Mouse (Mus musculus): ENCODE data around the gene I830077J02Rik. TPM values are rescaled to one million over a fixed set of nuclear protein-coding genes. Genes with fewer than 3 reads are reported as not detected.

The I830077J02Rik gene
- polyA plus RNA-seq, 1 experiment from 2014 or later: 0.68 TPM

DNA sequence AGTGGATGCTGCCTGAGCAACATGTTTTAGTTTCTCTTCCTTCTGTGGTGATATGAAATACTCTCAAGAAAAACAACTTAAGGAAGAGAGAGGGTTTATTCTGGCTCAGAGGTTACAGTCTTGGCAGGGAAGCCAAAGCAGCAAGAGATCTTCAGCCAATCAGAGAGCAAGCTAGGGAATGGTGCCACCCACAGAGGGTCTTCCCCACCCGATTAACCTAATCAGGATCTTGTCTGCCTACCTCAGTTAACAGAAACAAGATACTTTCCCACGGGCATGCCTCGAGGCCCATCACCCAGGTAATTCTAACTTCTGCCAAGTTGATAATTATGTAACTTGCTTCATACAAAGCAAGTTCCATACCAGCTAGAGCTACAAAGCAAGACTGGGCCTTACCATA, 52.0 kb downstream of the I830077J02Rik start:
- Histone ChIP-seq H3K4me3 (ENCODE audit: low read depth, low read length) (no peak overlapping the region), H3K27ac (replicated peaks; ENCODE audit: low read depth, low read length) (no peak overlapping the region), H3K4me2 (ENCODE audit: low read depth, severe bottlenecking) (no peak overlapping the region), H3K4me1 (ENCODE audit: control insufficient read depth, insufficient read depth, low read length) (no peaks in the 10 kb centered on the region), H3K36me3 (ENCODE audit: control insufficient read depth, insufficient read depth, low read length) (no peaks in the 10 kb centered on the region), H3K9ac (ENCODE audit: low read length) (no peak overlapping the region), H3K9me3 (ENCODE audit: control insufficient read depth, low read length) (no peaks in the 10 kb centered on the region), H3K27me3 (ENCODE audit: control insufficient read depth, insufficient read depth, low read length) (no peaks in the 10 kb centered on the region)
- ATAC-seq (ENCODE audit: insufficient number of reproducible peaks, low FRiP score, low TSS enrichment, low read depth) (no peak), DNase-seq (ENCODE audit: low spot score) (no peak)
- 76% methylated on average over 3 of the region's 3 CpGs for WGBS

- no peak for DNase-seq (ENCODE audit: low spot score)
- no peaks in the 10 kb centered on the region for H3K36me3 ChIP-seq (ENCODE audit: control insufficient read depth, insufficient read depth, low read length)
- ATAC-seq (ENCODE audit: insufficient number of reproducible peaks, low FRiP score, low TSS enrichment, low read depth): no peak
- no peak overlapping the region for H3K27ac ChIP-seq (replicated peaks; ENCODE audit: low read depth, low read length)
- no peak overlapping the region for H3K4me3 ChIP-seq (ENCODE audit: low read depth, low read length)
- no peaks in the 10 kb centered on the region for H3K27me3 ChIP-seq (ENCODE audit: control insufficient read depth, insufficient read depth, low read length)
- no peaks in the 10 kb centered on the region for H3K4me1 ChIP-seq (ENCODE audit: control insufficient read depth, insufficient read depth, low read length)
- 86% methylated on average over 8 of the region's 8 CpGs for WGBS
- no peaks in the 10 kb centered on the region for H3K9me3 ChIP-seq (ENCODE audit: control insufficient read depth, low read length)
- no peak overlapping the region for H3K4me2 ChIP-seq (ENCODE audit: low read depth, severe bottlenecking)
- H3K9ac ChIP-seq (ENCODE audit: low read length): no peak overlapping the region
Observed at GRCm38 (mm10) chr3:105878751-105879150, 53.7 kb downstream of the I830077J02Rik start.

GRCm38 (mm10) chr3:105877919-105878318, 54.5 kb downstream of the I830077J02Rik start:
- Histone ChIP-seq H3K9ac (ENCODE audit: low read length) (no peak overlapping the region), H3K4me3 (ENCODE audit: low read depth, low read length) (no peak overlapping the region), H3K36me3 (ENCODE audit: control insufficient read depth, insufficient read depth, low read length) (no peaks in the 10 kb centered on the region), H3K4me2 (ENCODE audit: low read depth, severe bottlenecking) (no peak overlapping the region), H3K4me1 (ENCODE audit: control insufficient read depth, insufficient read depth, low read length) (no peaks in the 10 kb centered on the region), H3K27me3 (ENCODE audit: control insufficient read depth, insufficient read depth, low read length) (no peaks in the 10 kb centered on the region), H3K9me3 (ENCODE audit: control insufficient read depth, low read length) (no peaks in the 10 kb centered on the region), H3K27ac (replicated peaks; ENCODE audit: low read depth, low read length) (no peak overlapping the region)
- no peak for ATAC-seq (ENCODE audit: insufficient number of reproducible peaks, low FRiP score, low TSS enrichment, low read depth)
- 82% methylated on average over 2 of the region's 2 CpGs for WGBS
- DNase-seq (ENCODE audit: low spot score): no peak

DNA sequence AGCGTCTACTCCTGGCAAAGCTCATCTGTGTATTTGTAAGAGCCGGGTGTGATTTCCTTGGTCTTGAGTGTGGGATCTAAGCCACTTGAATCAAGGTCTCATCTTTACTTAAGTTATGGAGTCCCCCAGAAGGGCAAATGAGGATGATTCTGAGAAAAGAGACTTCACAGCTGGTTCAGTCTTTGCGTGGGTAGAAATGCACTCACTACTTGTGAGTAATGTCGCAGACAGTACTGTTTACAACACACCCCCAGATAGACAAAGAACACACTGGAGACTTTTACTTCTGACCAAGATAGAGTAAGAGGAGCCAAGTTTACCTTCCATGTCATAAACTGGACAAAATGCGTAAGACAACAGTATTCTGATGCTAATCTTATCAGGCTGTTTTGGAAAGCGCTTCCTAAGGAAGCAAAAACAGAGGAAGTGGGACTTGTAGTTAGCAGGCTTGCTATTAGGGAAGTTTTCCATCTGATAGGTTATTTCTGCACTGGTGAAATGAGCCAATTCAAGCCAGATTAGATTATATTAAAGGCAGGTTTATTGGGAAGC, 55.1 kb downstream of the I830077J02Rik start:
- H3K9ac ChIP-seq (ENCODE audit: low read length): no peak overlapping the region
- H3K4me1 ChIP-seq (ENCODE audit: control insufficient read depth, insufficient read depth, low read length): 0 out of 2 replicates have a peak, but pooled peaks cover under 1% of the 10 kb centered on the region
- no peaks in the 10 kb centered on the region for H3K36me3 ChIP-seq (ENCODE audit: control insufficient read depth, insufficient read depth, low read length)
- H3K4me3 ChIP-seq (ENCODE audit: low read depth, low read length): no peak overlapping the region
- no peaks in the 10 kb centered on the region for H3K9me3 ChIP-seq (ENCODE audit: control insufficient read depth, low read length)
- no peaks in the 10 kb centered on the region for H3K27me3 ChIP-seq (ENCODE audit: control insufficient read depth, insufficient read depth, low read length)
- H3K4me2 ChIP-seq (ENCODE audit: low read depth, severe bottlenecking): no peak overlapping the region
- DNase-seq (ENCODE audit: low spot score) (no peak), ATAC-seq (ENCODE audit: insufficient number of reproducible peaks, low FRiP score, low TSS enrichment, low read depth) (no peak)
- 91% methylated on average over 6 of the region's 6 CpGs for WGBS
- no peak overlapping the region for H3K27ac ChIP-seq (replicated peaks; ENCODE audit: low read depth, low read length)

DNA sequence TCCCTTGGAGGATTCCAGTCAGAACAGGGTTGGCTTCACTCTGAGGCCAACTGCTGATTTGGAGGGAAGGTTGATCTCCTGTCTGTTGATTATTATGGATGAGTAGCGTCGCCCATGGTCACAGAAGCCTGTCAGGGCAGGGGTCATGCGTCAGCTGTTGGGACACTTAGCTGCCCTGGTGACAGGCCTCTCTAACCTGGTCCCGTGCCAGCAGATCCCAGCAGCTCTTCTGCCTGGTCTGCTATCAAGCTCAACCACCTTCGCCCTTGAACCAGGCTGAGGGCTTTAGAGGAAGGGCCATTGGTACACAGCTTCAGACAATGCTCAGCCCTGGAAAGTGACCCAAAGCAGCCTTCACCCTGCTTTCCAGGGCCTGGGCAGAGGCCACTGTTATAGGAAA, 56.4 kb downstream of the I830077J02Rik start:
- Histone ChIP-seq H3K27me3 (ENCODE audit: control insufficient read depth, insufficient read depth, low read length) (no peaks in the 10 kb centered on the region), H3K27ac (replicated peaks; ENCODE audit: low read depth, low read length) (no peak overlapping the region), H3K4me2 (ENCODE audit: low read depth, severe bottlenecking) (no peak overlapping the region), H3K4me1 (ENCODE audit: control insufficient read depth, insufficient read depth, low read length) (0 out of 2 replicates have a peak, but pooled peaks cover 2% of the 10 kb centered on the region), H3K9ac (ENCODE audit: low read length) (no peak overlapping the region), H3K36me3 (ENCODE audit: control insufficient read depth, insufficient read depth, low read length) (no peaks in the 10 kb centered on the region), H3K4me3 (ENCODE audit: low read depth, low read length) (no peak overlapping the region), H3K9me3 (ENCODE audit: control insufficient read depth, low read length) (no peaks in the 10 kb centered on the region)
- ATAC-seq (ENCODE audit: insufficient number of reproducible peaks, low FRiP score, low TSS enrichment, low read depth) (no peak), DNase-seq (ENCODE audit: low spot score) (no peak)
- WGBS: 71% methylated on average over 5 of the region's 5 CpGs

Other genes with a start within 250 kb of the I830077J02Rik start
- gene Ddx20, start 245.1 kb downstream of the I830077J02Rik start, polyA plus RNA-seq (2014; fragmentation: Nextera tagmentation; extraction: Ambion mirVana): 47.8 and 48.3 TPM in 2 replicates
- gene Inka2, start 228.1 kb downstream of the I830077J02Rik start, polyA plus RNA-seq (2014; fragmentation: Nextera tagmentation; extraction: Ambion mirVana): 0.33 and 0.51 TPM in 2 replicates
- 72.7 and 78.5 TPM in 2 replicates for gene Rap1a, start 131.3 kb downstream of the I830077J02Rik start, polyA plus RNA-seq (2014; fragmentation: Nextera tagmentation; extraction: Ambion mirVana)
- 0.16 TPM in 1 of 2 replicates, not detected in the other for gene Adora3, start 61.8 kb downstream of the I830077J02Rik start, polyA plus RNA-seq (2014; fragmentation: Nextera tagmentation; extraction: Ambion mirVana)
- 0.25 TPM in 1 of 2 replicates, not detected in the other for gene Tmigd3, start 61.8 kb downstream of the I830077J02Rik start, polyA plus RNA-seq (2014; fragmentation: Nextera tagmentation; extraction: Ambion mirVana)
- 133 and 137 TPM in 2 replicates for gene Wdr77, start 26.7 kb upstream of the I830077J02Rik start, polyA plus RNA-seq (2014; fragmentation: Nextera tagmentation; extraction: Ambion mirVana)
- 489 and 505 TPM in 2 replicates for gene Atp5f1, start 27.4 kb upstream of the I830077J02Rik start, polyA plus RNA-seq (2014; fragmentation: Nextera tagmentation; extraction: Ambion mirVana)
- 2.5 and 2.8 TPM in 2 replicates for gene Ovgp1, start 41.0 kb upstream of the I830077J02Rik start, polyA plus RNA-seq (2014; fragmentation: Nextera tagmentation; extraction: Ambion mirVana)
- not detected in 2 replicates for gene Pifo, start 82.0 kb upstream of the I830077J02Rik start, polyA plus RNA-seq (2014; fragmentation: Nextera tagmentation; extraction: Ambion mirVana)
- gene Chil5, start 100.2 kb upstream of the I830077J02Rik start, polyA plus RNA-seq (2014; fragmentation: Nextera tagmentation; extraction: Ambion mirVana): not detected in 2 replicates
- not detected in 2 replicates for gene Chia1, start 180.6 kb upstream of the I830077J02Rik start, polyA plus RNA-seq (2014; fragmentation: Nextera tagmentation; extraction: Ambion mirVana)
- not detected in 2 replicates for gene Chil3, start 234.9 kb upstream of the I830077J02Rik start, polyA plus RNA-seq (2014; fragmentation: Nextera tagmentation; extraction: Ambion mirVana)